Mouse (Mus musculus): ENCODE measurements around the gene Tex2.

- TF ChIP-seq CTCF (IDR thresholded peaks at IDR 0.05; ENCODE audit: low read depth, low read length) (no peak), TAL1 (conservative IDR thresholded peaks at IDR 0.05; ENCODE audit: low read depth, low read length) (no peak), POLR2AphosphoS5 (IDR thresholded peaks at IDR 0.05; ENCODE audit: insufficient replicate concordance, low read depth, low read length) (no peak), GATA1 (IDR thresholded peaks at IDR 0.05; ENCODE audit: borderline replicate concordance, low read length) (no peak), GATA2 (IDR thresholded peaks at IDR 0.05; ENCODE audit: borderline replicate concordance, low read depth, low read length) (no peak)
Measured at GRCm38 (mm10) chr11:106599345-106599744, 13.9 kb downstream of the Tex2 start.

Measured in G1E (cell line).